Mouse (Mus musculus) cerebellum, adult 2 months (tissue): ENCODE measurements around the gene Arid1b.

Experiments used
- CTCF ChIP-seq: fragments of 200-500 bp; IDR thresholded peaks from 2 replicates; pipeline ENCODE4 v1.5.1; 2011; ENCODE audit warnings: low read depth, mild to moderate bottlenecking, control low read depth, low read length, moderate library complexity, borderline replicate concordance; ENCODE audit not compliant: insufficient read depth
- POLR2A ChIP-seq: fragments of 200-500 bp; IDR thresholded peaks from 2 replicates; pipeline ENCODE4 v1.6.1; 2011; ENCODE audit warnings: low read length, control low read depth, borderline replicate concordance; ENCODE audit not compliant: insufficient read depth

DNA sequence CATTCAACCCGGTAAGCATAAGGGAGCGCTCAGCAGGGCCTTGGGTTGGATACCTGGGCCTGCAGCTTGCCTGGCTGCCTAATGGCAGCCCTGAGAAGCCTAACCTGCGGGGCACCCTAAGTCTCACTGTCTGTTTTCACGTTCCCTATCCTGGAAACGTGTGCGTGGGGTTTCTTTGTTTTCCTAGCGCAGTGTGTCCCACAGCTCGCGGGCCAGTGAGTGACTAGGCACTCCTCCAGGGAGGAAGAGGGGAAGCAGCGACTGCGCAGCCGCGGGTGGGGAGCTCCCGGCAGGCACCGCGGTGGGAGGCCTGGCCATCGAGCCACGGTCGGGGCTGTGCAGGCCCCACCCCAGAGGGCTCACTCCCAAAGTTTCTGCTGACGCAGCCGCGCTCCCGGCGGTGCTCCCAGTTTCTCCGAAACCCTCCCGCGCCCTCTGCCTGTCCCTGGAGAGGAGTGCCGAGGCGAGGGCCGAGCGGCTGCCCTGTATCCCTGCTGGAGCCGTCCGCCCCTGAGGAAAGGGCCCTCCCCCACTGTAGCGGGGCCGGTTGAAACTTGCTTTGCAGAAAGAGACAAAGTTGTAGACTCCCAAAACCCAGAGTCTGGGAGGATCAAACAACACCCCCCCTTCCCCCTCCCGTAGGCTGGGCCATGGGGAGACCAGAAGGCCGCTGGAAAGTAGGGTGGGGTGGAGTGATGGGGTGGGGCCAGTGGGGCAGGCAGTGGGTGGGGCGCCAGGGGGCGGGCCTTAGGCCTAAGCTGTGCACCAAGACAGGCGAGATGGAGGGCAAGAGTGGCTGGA is 195.6 kb downstream of the Arid1b start:
- TF ChIP-seq POLR2A: peak; percentile 54; the same call in 1 of the 2 replicates
- TF ChIP-seq CTCF: no peak
